Mouse (Mus musculus): ENCODE data around the gene Rundc3b. TPM values are rescaled to one million over a fixed set of nuclear protein-coding genes. Genes with fewer than 3 reads are reported as not detected.

The Rundc3b gene
- total RNA-seq, 4 experiments from 2014 or later: 33.8 to 39.3 (median 37.0) TPM

GRCm38 (mm10) chr5:8489471-8490110 lies 133.2 kb downstream of the Rundc3b start:
- DNase-seq (ENCODE audit: low spot score in 2 of 2): no peak

GRCm38 (mm10) chr5:8488701-8489297 lies 134.0 kb downstream of the Rundc3b start:
- no peak for DNase-seq (ENCODE audit: low spot score in 2 of 2)

- no peak for DNase-seq (ENCODE audit: low spot score in 2 of 2)
These were observed 134.6 kb downstream of the Rundc3b start for GRCm38 (mm10) chr5:8487989-8488700.

- no peak for DNase-seq (ENCODE audit: low spot score in 2 of 2)
These were observed 166.2 kb downstream of the Rundc3b start for GRCm38 (mm10) chr5:8456561-8456960.

GRCm38 (mm10) chr5:8455565-8455964 lies 167.2 kb downstream of the Rundc3b start:
- no peak for DNase-seq (ENCODE audit: low spot score in 2 of 2)

Other genes starting within 250 kb of the Rundc3b start
- gene Dbf4, start 200.2 kb downstream of the Rundc3b start, total RNA-seq (2022): 1 to 10 TPM; 1.8 to 2.0 (median 1.9) TPM
- gene Slc25a40, start 200.1 kb downstream of the Rundc3b start, total RNA-seq (2022): 10 to 100 TPM; 11.7 to 15.2 (median 14.3) TPM
- 10 to 100 TPM; 20.3 to 21.4 (median 20.8) TPM for gene Abcb1a, start 37.1 kb upstream of the Rundc3b start, total RNA-seq (2022)
- gene Abcb1b, start 175.2 kb upstream of the Rundc3b start, total RNA-seq (2022): 1 to 10 TPM; 2.3 to 8.7 (median 4.0) TPM

All from left cerebral cortex, adult 8-10 months (tissue).